Mouse (Mus musculus) lung, embryonic 16.5 days (tissue): ENCODE measurements around the gene Dzip1l. TPM values are rescaled to one million over a fixed set of nuclear protein-coding genes. Genes with fewer than 3 reads are reported as not detected.

Experiments used
- ATAC-seq: fragments of 200-750 bp; cut with Nextera tagmentation; 2 replicates; pipeline ENCODE4 v1.8.0; 2017; ENCODE audit warnings: low read depth, mild to moderate bottlenecking, moderate library complexity
- H3K27ac ChIP-seq: fragments of 300-500 bp; sonication (generic); 2 replicates; pipeline ENCODE4 v1.5.1; 2014; ENCODE audit warnings: mild to moderate bottlenecking, control low read depth, low read length
- H3K27me3 ChIP-seq: fragments of 300-500 bp; sonication (generic); 2 replicates; pipeline ENCODE4 v1.6.1; 2014; ENCODE audit warnings: low read depth, low read length, mixed read lengths; ENCODE audit not compliant: control insufficient read depth, insufficient read depth
- H3K36me3 ChIP-seq: fragments of 300-500 bp; sonication (generic); 2 replicates; pipeline ENCODE4 v1.6.1; 2014; ENCODE audit warnings: low read length; ENCODE audit not compliant: control insufficient read depth, insufficient read depth
- H3K4me1 ChIP-seq: fragments of 300-500 bp; sonication (generic); replicated peaks from 2 replicates; pipeline ENCODE4 v1.6.1; 2014; ENCODE audit warnings: low read length, mixed read lengths; ENCODE audit not compliant: control insufficient read depth, insufficient read depth
- H3K4me2 ChIP-seq: fragments of 300-500 bp; sonication (generic); 2 replicates; pipeline ENCODE4 v1.6.1; 2014; ENCODE audit warnings: low read depth, low read length, control low read depth
- H3K4me3 ChIP-seq: fragments of 300-500 bp; sonication (generic); 2 replicates; pipeline ENCODE4 v1.5.1; 2014; ENCODE audit warnings: mild to moderate bottlenecking, low read length, control low read depth
- H3K9ac ChIP-seq: fragments of 300-500 bp; sonication (generic); 2 replicates; pipeline ENCODE4 v1.6.1; 2014; ENCODE audit warnings: low read length, control low read depth
- H3K9me3 ChIP-seq: fragments of 300-500 bp; sonication (generic); 2 replicates; pipeline ENCODE4 v1.6.1; 2016; ENCODE audit warnings: low read length; ENCODE audit not compliant: control insufficient read depth
- WGBS: fragments of 180-500 bp; shearing (Covaris S2); extraction: QIAGEN DNeasy Blood & Tissue Kit; methylation state at CpG from one replicate; pipeline ENCODE4 v1.1.7; 2014; 5-methylcytosine and 5-hydroxymethylcytosine counted together
- polyA plus RNA-seq: library from polyadenylated mRNA; unstranded; fragments of >200 nt; fragmentation: Nextera tagmentation; extraction: Ambion mirVana; gene quantifications from 2 replicates; pipeline ENCODE4 v1.2.1, GENCODE M21; 2015

Dzip1l gene
- polyA plus RNA-seq, 1 experiment from 2014 or later, result 30.4 TPM

DNA sequence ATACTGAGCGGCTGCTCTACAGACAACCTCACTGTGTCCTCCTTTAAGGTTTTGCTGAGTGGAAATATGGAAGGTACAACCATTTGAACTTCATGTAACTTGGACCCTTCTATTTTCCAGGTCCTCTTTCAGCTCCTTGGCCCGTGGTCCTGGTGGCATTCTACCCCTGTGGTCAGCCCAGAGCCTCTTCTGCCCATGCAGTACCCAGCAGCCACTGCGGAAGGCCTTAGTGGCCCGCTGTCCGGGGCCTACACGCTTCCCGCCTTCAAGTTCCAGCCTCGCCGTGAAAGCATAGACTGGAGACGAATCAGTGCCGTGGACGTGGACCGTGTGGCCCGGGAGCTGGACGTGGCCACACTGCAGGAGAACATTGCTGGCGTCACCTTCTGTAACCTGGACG is 7.9 kb downstream of the Dzip1l start:
- H3K27ac ChIP-seq, result no peak overlapping the region
- H3K4me1 ChIP-seq, result peaks cover 2% of the 10 kb centered on the region; the same call in 1 of the 2 replicates
- peaks cover 34% of the 10 kb centered on the region for H3K36me3 ChIP-seq
- H3K9ac ChIP-seq, result no peak overlapping the region
- ATAC-seq, result no peak
- no peak overlapping the region for H3K4me3 ChIP-seq
- H3K4me2 ChIP-seq, result no peak overlapping the region
- no peaks in the 10 kb centered on the region for H3K27me3 ChIP-seq
- H3K9me3 ChIP-seq, result no peaks in the 10 kb centered on the region
- WGBS, result 93% methylated on average over 17 of the region's 17 CpGs

DNA sequence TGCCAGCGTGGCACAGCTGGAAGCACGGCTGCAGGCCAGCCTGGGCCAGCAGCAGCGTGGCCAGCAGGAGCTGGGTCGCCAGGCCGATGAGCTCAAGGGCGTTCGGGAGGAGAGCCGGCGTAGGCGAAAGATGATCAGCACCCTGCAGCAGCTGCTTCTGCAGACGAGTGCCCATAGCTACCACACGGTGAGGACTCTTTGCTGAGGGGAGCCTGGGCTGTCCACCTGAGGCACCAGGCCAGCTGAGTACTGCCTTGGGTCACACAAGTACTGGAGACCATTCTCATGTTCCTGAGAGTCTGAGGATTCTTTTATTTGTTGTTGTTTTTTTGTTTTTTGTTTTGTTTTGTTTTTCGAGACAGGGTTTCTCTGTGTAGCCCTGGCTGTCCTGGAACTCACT is 8.4 kb downstream of the Dzip1l start:
- Histone ChIP-seq H3K4me1 (no peaks in the 10 kb centered on the region), H3K27me3 (no peaks in the 10 kb centered on the region), H3K27ac (no peak overlapping the region), H3K9me3 (no peaks in the 10 kb centered on the region), H3K4me2 (no peak overlapping the region), H3K9ac (no peak overlapping the region), H3K36me3 (peaks cover 36% of the 10 kb centered on the region), H3K4me3 (no peak overlapping the region)
- 96% methylated on average over 13 of the region's 13 CpGs for WGBS
- ATAC-seq, result no peak

DNA sequence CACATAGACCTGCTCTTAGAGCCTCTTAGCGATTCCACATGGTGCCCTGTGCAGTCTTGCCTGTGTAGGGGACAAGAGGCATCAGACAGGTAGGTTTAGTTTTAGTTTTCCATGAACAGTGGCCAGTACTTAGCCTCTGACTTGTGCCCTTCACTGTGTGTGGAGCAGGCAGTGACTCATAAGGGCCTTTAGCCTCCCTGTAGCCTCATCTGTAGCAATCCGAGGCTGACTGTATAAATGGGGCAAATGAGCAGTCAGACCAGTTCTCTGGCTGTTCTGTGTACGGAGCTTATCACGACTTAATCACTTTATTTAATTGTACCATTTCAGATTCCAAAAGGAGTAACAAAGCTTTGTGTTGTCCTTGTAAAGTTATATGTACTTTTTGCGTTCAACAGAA is 10.7 kb downstream of the Dzip1l start:
- Histone ChIP-seq H3K9me3 (no peaks in the 10 kb centered on the region), H3K27me3 (no peaks in the 10 kb centered on the region), H3K4me2 (no peak overlapping the region), H3K9ac (no peak overlapping the region), H3K36me3 (peaks cover 35% of the 10 kb centered on the region), H3K4me1 (no peaks in the 10 kb centered on the region), H3K4me3 (no peak overlapping the region), H3K27ac (no peak overlapping the region)
- ATAC-seq, result no peak
- 75% methylated on average over 5 of the region's 5 CpGs for WGBS

DNA sequence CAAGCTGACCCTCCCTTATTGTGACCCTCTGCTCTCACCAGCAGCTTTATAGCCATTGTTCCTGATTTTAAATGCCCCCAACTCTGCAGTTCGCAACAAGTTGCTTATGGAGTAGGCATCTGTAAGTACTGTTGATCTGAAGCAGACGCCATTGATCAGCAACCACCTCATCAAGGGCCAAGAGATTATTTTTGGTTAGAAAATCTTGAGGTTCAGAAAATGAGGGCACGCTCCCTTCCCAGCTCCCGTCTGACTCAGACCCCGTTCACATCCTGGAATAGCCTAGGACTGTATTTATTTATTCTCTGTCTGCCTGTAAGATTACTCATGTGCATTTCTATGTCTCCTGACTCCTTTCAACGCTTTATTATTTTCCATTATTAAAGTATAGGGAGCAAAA is 16.1 kb downstream of the Dzip1l start:
- H3K9ac ChIP-seq, result no peak overlapping the region
- WGBS, result 54% methylated on average over 6 of the region's 6 CpGs

DNA sequence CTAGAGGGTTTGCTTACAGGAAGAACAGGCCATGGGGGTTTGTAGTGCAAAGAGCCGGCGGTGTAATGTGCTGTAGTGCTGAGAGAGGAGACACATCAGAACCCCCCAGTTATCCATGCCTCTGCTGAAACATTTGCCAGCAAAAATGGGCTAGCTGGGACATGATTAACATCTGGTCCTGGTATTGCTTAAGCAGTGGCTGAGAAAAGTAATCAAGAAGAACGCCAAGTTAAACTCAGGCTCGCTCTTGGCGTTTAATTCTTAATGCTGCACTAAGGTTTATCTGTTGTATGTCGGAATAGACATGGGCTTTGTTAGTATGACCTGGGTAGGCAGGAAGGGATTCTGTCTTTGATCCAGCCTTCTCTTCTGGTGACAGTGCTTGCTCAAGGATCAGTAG is 16.8 kb downstream of the Dzip1l start:
- Histone ChIP-seq H3K4me2 (no peak overlapping the region), H3K9me3 (no peaks in the 10 kb centered on the region), H3K36me3 (peaks cover 33% of the 10 kb centered on the region), H3K4me3 (no peak overlapping the region), H3K27me3 (no peaks in the 10 kb centered on the region), H3K27ac (no peak overlapping the region), H3K4me1 (no peaks in the 10 kb centered on the region), H3K9ac (no peak overlapping the region)
- 79% methylated on average over 6 of the region's 6 CpGs for WGBS
- peak; percentile 20; the same call in 1 of the 2 replicates for ATAC-seq

More for the DNA sequence above, 16.1 kb downstream of the Dzip1l start:
- H3K4me2 ChIP-seq, result no peak overlapping the region
- H3K27me3 ChIP-seq, result no peaks in the 10 kb centered on the region
- peak; percentile 31; the same call in 1 of the 2 replicates for ATAC-seq
- no peak overlapping the region for H3K4me3 ChIP-seq
- H3K9me3 ChIP-seq, result no peaks in the 10 kb centered on the region
- no peak overlapping the region for H3K27ac ChIP-seq
- peaks cover 30% of the 10 kb centered on the region for H3K36me3 ChIP-seq
- no peaks in the 10 kb centered on the region for H3K4me1 ChIP-seq

DNA sequence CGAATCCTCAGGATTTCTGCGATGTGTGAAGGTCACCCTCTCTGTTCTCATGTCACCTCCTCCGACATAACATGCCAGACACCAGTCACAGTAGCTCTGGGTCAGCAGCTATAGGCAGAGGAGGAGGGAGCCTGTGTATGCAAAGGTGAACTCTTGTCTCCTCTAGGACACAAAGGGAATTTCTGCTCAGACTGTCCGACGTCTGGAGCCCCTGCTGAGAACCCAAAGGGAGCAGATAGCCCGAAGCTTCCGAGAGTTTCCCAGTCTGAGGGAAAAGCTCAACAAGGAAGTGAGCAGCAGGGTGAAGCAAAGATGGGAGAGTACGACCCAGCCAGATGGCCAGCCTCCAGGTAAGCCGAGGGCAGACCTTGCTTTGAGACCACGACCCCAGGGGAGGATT is 31.5 kb downstream of the Dzip1l start:
- no peak for ATAC-seq
- Histone ChIP-seq H3K27me3 (no peaks in the 10 kb centered on the region), H3K4me3 (no peak overlapping the region), H3K4me2 (no peak overlapping the region), H3K9me3 (no peaks in the 10 kb centered on the region), H3K4me1 (no peaks in the 10 kb centered on the region), H3K9ac (no peak overlapping the region), H3K27ac (no peak overlapping the region), H3K36me3 (peaks cover 23% of the 10 kb centered on the region)
- WGBS, result 74% methylated on average over 10 of the region's 10 CpGs

DNA sequence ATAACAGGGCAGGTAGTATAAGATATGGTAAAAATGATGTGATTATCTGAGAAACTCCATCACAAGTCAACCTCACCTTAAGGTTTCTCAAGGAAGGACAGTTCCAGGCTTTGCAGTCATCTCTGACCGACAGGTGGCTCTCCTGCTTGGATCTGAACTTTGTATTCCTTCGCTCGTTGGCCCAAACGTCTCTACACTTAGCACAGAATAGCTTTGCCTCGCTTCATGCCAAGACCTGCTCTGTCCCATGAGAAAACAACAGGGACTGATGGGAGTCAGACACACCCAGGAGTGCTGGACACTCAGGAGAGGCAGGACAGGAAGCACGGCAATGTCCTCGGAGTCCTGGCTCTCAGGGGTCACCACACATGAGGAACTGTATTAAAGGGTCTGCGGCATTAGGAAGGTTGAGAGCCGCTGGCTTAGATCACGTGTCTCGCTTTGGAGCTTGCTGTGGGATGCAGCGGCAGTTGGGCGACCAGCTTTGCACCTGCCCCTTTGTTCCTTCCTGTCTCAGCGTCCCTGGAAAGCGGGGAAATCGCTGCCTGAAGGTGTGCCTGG is 32.4 kb downstream of the Dzip1l start:
- Histone ChIP-seq H3K36me3 (peaks cover 27% of the 10 kb centered on the region), H3K4me2 (no peak overlapping the region), H3K9ac (no peak overlapping the region), H3K9me3 (no peaks in the 10 kb centered on the region), H3K27ac (no peak overlapping the region), H3K27me3 (no peaks in the 10 kb centered on the region), H3K4me3 (no peak overlapping the region), H3K4me1 (no peaks in the 10 kb centered on the region)
- 0 out of 2 replicates have a peak, but pooled peaks have one; percentile 13 for ATAC-seq
- WGBS, result 64% methylated on average over 16 of the region's 16 CpGs

DNA sequence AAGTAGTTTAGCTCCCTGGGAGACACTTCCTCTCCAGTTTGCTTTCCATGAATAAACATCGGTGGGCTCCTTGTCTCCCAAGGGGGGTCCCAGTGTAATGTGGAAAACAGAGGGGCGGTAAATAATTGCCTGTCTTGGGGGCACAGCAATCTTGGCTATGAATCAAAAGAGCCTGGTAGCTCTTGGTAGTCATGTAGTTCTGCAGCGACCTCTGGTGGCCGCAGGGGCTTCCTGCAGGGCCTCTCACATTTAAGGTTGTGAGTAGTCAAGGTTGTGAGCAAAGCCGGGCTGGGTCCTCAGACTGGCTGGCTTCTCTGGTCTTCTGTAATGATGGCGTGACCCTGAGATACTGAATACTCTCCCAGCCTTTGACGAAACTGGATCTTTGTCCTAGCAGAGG is 33.1 kb downstream of the Dzip1l start:
- Histone ChIP-seq H3K4me2 (no peak overlapping the region), H3K4me1 (no peaks in the 10 kb centered on the region), H3K36me3 (peaks cover 27% of the 10 kb centered on the region), H3K9me3 (no peaks in the 10 kb centered on the region), H3K27me3 (no peaks in the 10 kb centered on the region), H3K4me3 (no peak overlapping the region), H3K27ac (no peak overlapping the region), H3K9ac (no peak overlapping the region)
- 17% methylated on average over 7 of the region's 7 CpGs for WGBS
- 0 out of 2 replicates have a peak, but pooled peaks have one; percentile 44 for ATAC-seq

DNA sequence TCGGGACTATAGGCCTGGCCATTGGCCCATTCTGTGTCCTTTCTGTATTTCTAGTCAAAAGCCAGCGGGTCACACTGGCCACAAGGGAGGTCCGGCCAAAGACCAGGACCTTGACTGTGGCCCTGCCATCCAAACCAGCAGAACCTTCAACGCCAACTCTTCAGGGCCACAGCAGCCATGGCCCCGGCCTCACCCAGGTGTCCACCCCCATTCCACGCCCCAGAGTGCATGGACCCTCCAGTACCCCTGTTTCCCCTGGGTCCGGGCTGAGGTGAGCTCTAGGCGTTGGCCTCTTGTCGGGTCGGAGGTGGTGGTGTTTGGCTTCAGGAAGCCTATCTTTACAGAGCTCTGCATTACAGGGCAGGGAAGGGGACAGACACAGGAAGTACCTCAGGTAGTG is 33.6 kb downstream of the Dzip1l start:
- ATAC-seq, result no peak
- no peak overlapping the region for H3K4me3 ChIP-seq
- H3K4me2 ChIP-seq, result no peak overlapping the region
- no peaks in the 10 kb centered on the region for H3K27me3 ChIP-seq
- 90% methylated on average over 10 of the region's 10 CpGs for WGBS
- no peaks in the 10 kb centered on the region for H3K9me3 ChIP-seq
- no peak overlapping the region for H3K27ac ChIP-seq
- H3K9ac ChIP-seq, result no peak overlapping the region
- peaks cover 30% of the 10 kb centered on the region for H3K36me3 ChIP-seq
- H3K4me1 ChIP-seq, result no peaks in the 10 kb centered on the region

DNA sequence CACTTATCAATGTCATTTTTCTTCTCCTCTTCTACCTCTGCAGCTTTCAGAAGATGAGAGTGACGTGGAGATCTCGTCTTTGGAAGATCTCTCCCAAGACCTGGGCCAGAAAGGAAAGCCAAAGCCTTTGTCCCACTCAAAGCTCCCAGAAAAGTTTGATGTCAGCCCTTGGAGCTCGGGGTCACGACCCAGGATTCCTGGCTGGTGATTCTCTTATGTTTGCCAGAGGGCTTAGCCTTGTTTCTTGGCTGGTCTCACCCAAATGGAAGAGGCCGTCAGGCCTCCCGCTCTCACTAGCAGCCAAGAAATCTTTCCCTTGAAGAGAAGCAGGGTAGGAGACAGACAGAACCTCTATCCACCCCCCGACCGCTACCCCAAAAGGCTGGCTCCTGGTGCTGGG is 38.3 kb downstream of the Dzip1l start:
- WGBS, result 58% methylated on average over 8 of the region's 8 CpGs
- no peaks in the 10 kb centered on the region for H3K4me1 ChIP-seq
- no peak overlapping the region for H3K4me2 ChIP-seq
- no peaks in the 10 kb centered on the region for H3K9me3 ChIP-seq
- H3K36me3 ChIP-seq, result peaks cover 44% of the 10 kb centered on the region
- ATAC-seq, result no peak
- no peak overlapping the region for H3K9ac ChIP-seq
- no peaks in the 10 kb centered on the region for H3K27me3 ChIP-seq
- H3K4me3 ChIP-seq, result no peak overlapping the region
- no peak overlapping the region for H3K27ac ChIP-seq
